Mouse (Mus musculus): Measurements from ENCODE around the gene Gm21962.
"Not testable (repeated sequence)": the region's sequence is repeated elsewhere in the genome, so short reads cannot be mapped to it uniquely, and the experiment has no call there.

- not testable (repeated sequence) for TF ChIP-seq POLR2A (IDR thresholded peaks at IDR 0.05; ENCODE audit: borderline replicate concordance, control insufficient read depth, low read depth, low read length); CTCF (IDR thresholded peaks at IDR 0.05; ENCODE audit: control insufficient read depth, insufficient read depth, low read length)
Measured at GRCm38 (mm10) chr3:137671224-137671623, at the start of gene Gm21962.
